Mouse (Mus musculus) liver, embryonic 15.5 days (tissue): ENCODE data around the gene Sbk3. TPM values are rescaled to one million over a fixed set of nuclear protein-coding genes. Genes with fewer than 3 reads are reported as not detected.
"Not testable (repeated sequence)": the region's sequence is repeated elsewhere in the genome, so short reads cannot be mapped to it uniquely, and the experiment has no call there.

Experiments used
- ATAC-seq: fragments of 200-750 bp; cut with Nextera tagmentation; 2 replicates; pipeline ENCODE4 v1.8.0; 2017; ENCODE audit warnings: moderate number of reproducible peaks, mild to moderate bottlenecking, moderate library complexity; ENCODE audit not compliant: insufficient read depth
- H3K27ac ChIP-seq: fragments of 300-500 bp; sonication (generic); replicated peaks from 2 replicates; pipeline ENCODE4 v1.5.1; 2015; ENCODE audit warnings: mild to moderate bottlenecking, inconsistent platforms
- H3K27me3 ChIP-seq: fragments of 300-500 bp; sonication (generic); 2 replicates; pipeline ENCODE4 v1.6.1; 2015; ENCODE audit warnings: mild to moderate bottlenecking, inconsistent platforms
- H3K36me3 ChIP-seq: fragments of 300-500 bp; sonication (generic); replicated peaks from 2 replicates; pipeline ENCODE4 v1.6.1; 2015; ENCODE audit warnings: moderate library complexity, mild to moderate bottlenecking, inconsistent platforms
- H3K4me1 ChIP-seq: fragments of 300-500 bp; sonication (generic); replicated peaks from 2 replicates; pipeline ENCODE4 v1.6.1; 2015; ENCODE audit warnings: inconsistent platforms
- H3K4me2 ChIP-seq: fragments of 300-500 bp; sonication (generic); 2 replicates; pipeline ENCODE4 v1.6.1; 2015; ENCODE audit warnings: moderate library complexity, mild to moderate bottlenecking, inconsistent platforms
- H3K4me3 ChIP-seq: fragments of 300-500 bp; sonication (generic); replicated peaks from 2 replicates; pipeline ENCODE4 v1.5.1; 2015; ENCODE audit warnings: mild to moderate bottlenecking, inconsistent platforms
- H3K9ac ChIP-seq: fragments of 300-500 bp; sonication (generic); 2 replicates; pipeline ENCODE4 v1.6.1; 2015; ENCODE audit warnings: moderate library complexity, mild to moderate bottlenecking, inconsistent platforms
- H3K9me3 ChIP-seq: fragments of 300-500 bp; sonication (generic); replicated peaks from 2 replicates; pipeline ENCODE4 v1.6.1; 2016; ENCODE audit warnings: inconsistent platforms
- WGBS: fragments of 180-500 bp; shearing (Covaris S2); methylation state at CpG from one replicate; pipeline ENCODE4 v1.1.7; 2015; ENCODE audit warnings: mixed read lengths; ENCODE audit not compliant: insufficient replicate concordance; 5-methylcytosine and 5-hydroxymethylcytosine counted together
- polyA plus RNA-seq: library from polyadenylated mRNA; unstranded; fragments of >200 nt; fragmentation: Nextera tagmentation; extraction: Ambion mirVana; gene quantifications from 2 replicates; pipeline ENCODE4 v1.2.1, GENCODE M21; 2015

Gene Sbk3
- polyA plus RNA-seq, 1 experiment from 2014 or later: not detected

- Histone ChIP-seq H3K9ac (no peak overlapping the region), H3K4me3 (peak overlapping the region; percentile 77), H3K4me2 (peak overlapping the region; percentile 93), H3K9me3 (no peaks in the 10 kb centered on the region), H3K27ac (no peak overlapping the region; the same call in 1 of the 2 replicates), H3K27me3 (no peaks in the 10 kb centered on the region), H3K36me3 (peaks cover 65% of the 10 kb centered on the region), H3K4me1 (peaks cover 22% of the 10 kb centered on the region)
- ATAC-seq: no peak
- 79% methylated on average over 27 of the region's 27 CpGs for WGBS
Measured at GRCm38 (mm10) chr7:5012681-5013513, 41.9 kb upstream of the Sbk3 start.

- Histone ChIP-seq H3K4me2 (no peak overlapping the region), H3K4me3 (no peak overlapping the region), H3K27me3 (no peaks in the 10 kb centered on the region), H3K36me3 (peaks cover 64% of the 10 kb centered on the region), H3K9ac (no peak overlapping the region), H3K27ac (no peak overlapping the region), H3K4me1 (peaks cover 3% of the 10 kb centered on the region), H3K9me3 (no peaks in the 10 kb centered on the region)
- no peak for ATAC-seq
- 92% methylated on average over 26 of the region's 26 CpGs for WGBS
Measured at GRCm38 (mm10) chr7:5008229-5008628, 37.3 kb upstream of the Sbk3 start.

- not testable (repeated sequence) for H3K4me3 ChIP-seq, H3K4me2 ChIP-seq, H3K27ac ChIP-seq, ATAC-seq, H3K27me3 ChIP-seq, H3K9me3 ChIP-seq, H3K9ac ChIP-seq, H3K4me1 ChIP-seq
- 63% methylated on average over 8 of the region's 8 CpGs for WGBS
- peaks cover 12% of the 10 kb centered on the region for H3K36me3 ChIP-seq
Measured at GRCm38 (mm10) chr7:5002876-5003275, 31.9 kb upstream of the Sbk3 start.

GRCm38 (mm10) chr7:4999876-5000275 is 28.9 kb upstream of the Sbk3 start:
- 41% methylated on average over 2 of the region's 2 CpGs for WGBS
- no peak overlapping the region for H3K4me3 ChIP-seq
- H3K9me3 ChIP-seq: no peaks in the 10 kb centered on the region

GRCm38 (mm10) chr7:4996934-4997333 is 26.0 kb upstream of the Sbk3 start:
- Histone ChIP-seq H3K27me3 (peaks cover 39% of the 10 kb centered on the region), H3K36me3 (no peaks in the 10 kb centered on the region; the same call in 1 of the 2 replicates), H3K4me3 (no peak overlapping the region), H3K27ac (no peak overlapping the region), H3K4me2 (no peak overlapping the region), H3K9ac (no peak overlapping the region), H3K4me1 (no peaks in the 10 kb centered on the region), H3K9me3 (no peaks in the 10 kb centered on the region)
- WGBS: 64% methylated on average over 8 of the region's 8 CpGs
- no peak for ATAC-seq

More at GRCm38 (mm10) chr7:4999876-5000275, 28.9 kb upstream of the Sbk3 start:
- H3K4me2 ChIP-seq: no peak overlapping the region
- no peak overlapping the region for H3K27ac ChIP-seq
- H3K36me3 ChIP-seq: no peaks in the 10 kb centered on the region
- no peak for ATAC-seq
- H3K27me3 ChIP-seq: peaks cover 17% of the 10 kb centered on the region
- no peak overlapping the region for H3K9ac ChIP-seq
- H3K4me1 ChIP-seq: no peaks in the 10 kb centered on the region

- 6% methylated on average over 16 of the region's 26 CpGs for WGBS
- H3K27ac ChIP-seq: no peak within 1 kb of the TSS
- no peaks in the 10 kb centered on the region for H3K9me3 ChIP-seq
- peak within 1 kb of the TSS; percentile 36; the same call in 1 of the 2 replicates for H3K9ac ChIP-seq
- peak; percentile 73 for ATAC-seq
- peaks cover 39% of the 10 kb centered on the region for H3K27me3 ChIP-seq
- H3K4me2 ChIP-seq: peak within 1 kb of the TSS; percentile 60
- peak within 1 kb of the TSS; percentile 56 for H3K4me3 ChIP-seq
- H3K4me1 ChIP-seq: no peaks in the 10 kb centered on the region
- H3K36me3 ChIP-seq: no peaks in the 10 kb centered on the region; the same call in 1 of the 2 replicates
Measured at GRCm38 (mm10) chr7:4996003-4996895, 25.3 kb upstream of the Sbk3 start, which contains the start of gene Zfp579. Gene Zfp579 (minus strand): TSS chr7:4996158.

GRCm38 (mm10) chr7:4995268-4996002 is 24.5 kb upstream of the Sbk3 start:
- Histone ChIP-seq H3K36me3 (no peaks in the 10 kb centered on the region; the same call in 1 of the 2 replicates), H3K9ac (peak overlapping the region; percentile 36; the same call in 1 of the 2 replicates), H3K4me1 (no peaks in the 10 kb centered on the region), H3K27me3 (peaks cover 39% of the 10 kb centered on the region), H3K4me3 (peak overlapping the region; percentile 56), H3K27ac (no peak overlapping the region), H3K4me2 (peak overlapping the region; percentile 60), H3K9me3 (no peaks in the 10 kb centered on the region)
- ATAC-seq: no peak
- 7% methylated on average over 19 of the region's 19 CpGs for WGBS

GRCm38 (mm10) chr7:4993999-4994788 is 23.2 kb upstream of the Sbk3 start:
- no peaks in the 10 kb centered on the region for H3K4me1 ChIP-seq
- H3K4me3 ChIP-seq: no peak overlapping the region
- H3K9ac ChIP-seq: no peak overlapping the region
- peaks cover 39% of the 10 kb centered on the region for H3K27me3 ChIP-seq
- H3K4me2 ChIP-seq: no peak overlapping the region
- no peak overlapping the region for H3K27ac ChIP-seq
- 53% methylated on average over 59 of the region's 59 CpGs for WGBS
- no peaks in the 10 kb centered on the region for H3K9me3 ChIP-seq
- H3K36me3 ChIP-seq: no peaks in the 10 kb centered on the region; the same call in 1 of the 2 replicates
- ATAC-seq: no peak

- H3K27me3 ChIP-seq: peaks cover 39% of the 10 kb centered on the region
- no peaks in the 10 kb centered on the region for H3K9me3 ChIP-seq
- no peak overlapping the region for H3K9ac ChIP-seq
- H3K4me3 ChIP-seq: no peak overlapping the region
- no peak overlapping the region for H3K27ac ChIP-seq
- 51% methylated on average over 55 of the region's 55 CpGs for WGBS
- H3K36me3 ChIP-seq: no peaks in the 10 kb centered on the region; the same call in 1 of the 2 replicates
- H3K4me1 ChIP-seq: no peaks in the 10 kb centered on the region
- no peak for ATAC-seq
- H3K4me2 ChIP-seq: no peak overlapping the region
Measured at GRCm38 (mm10) chr7:4993347-4993998, 22.5 kb upstream of the Sbk3 start.
